Mouse (Mus musculus) heart, adult 2 months (tissue): ENCODE results near the gene Asic2.

Experiments
- CTCF ChIP-seq: fragments of 200-600 bp; IDR thresholded peaks from 2 replicates; pipeline ENCODE4 v1.8.1; 2022; ENCODE audit warnings: antibody characterized with exemption, mild to moderate bottlenecking, moderate library complexity
- EP300 ChIP-seq: fragments of 200-500 bp; IDR thresholded peaks from 2 replicates; pipeline ENCODE4 v1.6.1; 2011; ENCODE audit warnings: low read depth, low read length, control low read depth; ENCODE audit not compliant: insufficient read depth
- POLR2A ChIP-seq: fragments of 200-500 bp; IDR thresholded peaks from 2 replicates; pipeline ENCODE4 v1.6.1; 2011; ENCODE audit warnings: mild to moderate bottlenecking, low read depth, low read length, control low read depth; ENCODE audit not compliant: insufficient read depth

DNA sequence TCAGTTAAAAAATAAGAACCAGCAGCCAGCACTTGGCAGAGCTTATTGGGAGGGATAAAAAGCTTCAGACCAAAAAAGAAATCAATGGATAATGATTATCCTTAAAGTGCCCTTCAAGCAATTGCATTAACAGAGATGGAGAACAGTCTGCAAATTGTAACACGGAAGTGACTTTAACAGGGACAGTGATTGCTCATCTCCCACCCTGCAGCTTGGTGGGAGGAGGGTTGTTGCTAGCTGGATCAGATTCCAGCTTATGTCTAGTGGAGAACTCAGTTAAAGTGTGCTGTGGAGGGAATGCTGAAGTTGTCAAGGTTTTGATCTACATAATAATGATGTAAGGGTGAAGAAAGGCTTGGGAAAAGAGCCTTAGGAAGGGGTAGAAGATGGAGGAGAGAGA lies 471.8 kb downstream of the Asic2 start:
- no peak for TF ChIP-seq EP300
- TF ChIP-seq POLR2A, result no peak
- TF ChIP-seq CTCF, result no peak
